ENCODE assay signal across 8 mouse cellular contexts in the genomic region with DNA sequence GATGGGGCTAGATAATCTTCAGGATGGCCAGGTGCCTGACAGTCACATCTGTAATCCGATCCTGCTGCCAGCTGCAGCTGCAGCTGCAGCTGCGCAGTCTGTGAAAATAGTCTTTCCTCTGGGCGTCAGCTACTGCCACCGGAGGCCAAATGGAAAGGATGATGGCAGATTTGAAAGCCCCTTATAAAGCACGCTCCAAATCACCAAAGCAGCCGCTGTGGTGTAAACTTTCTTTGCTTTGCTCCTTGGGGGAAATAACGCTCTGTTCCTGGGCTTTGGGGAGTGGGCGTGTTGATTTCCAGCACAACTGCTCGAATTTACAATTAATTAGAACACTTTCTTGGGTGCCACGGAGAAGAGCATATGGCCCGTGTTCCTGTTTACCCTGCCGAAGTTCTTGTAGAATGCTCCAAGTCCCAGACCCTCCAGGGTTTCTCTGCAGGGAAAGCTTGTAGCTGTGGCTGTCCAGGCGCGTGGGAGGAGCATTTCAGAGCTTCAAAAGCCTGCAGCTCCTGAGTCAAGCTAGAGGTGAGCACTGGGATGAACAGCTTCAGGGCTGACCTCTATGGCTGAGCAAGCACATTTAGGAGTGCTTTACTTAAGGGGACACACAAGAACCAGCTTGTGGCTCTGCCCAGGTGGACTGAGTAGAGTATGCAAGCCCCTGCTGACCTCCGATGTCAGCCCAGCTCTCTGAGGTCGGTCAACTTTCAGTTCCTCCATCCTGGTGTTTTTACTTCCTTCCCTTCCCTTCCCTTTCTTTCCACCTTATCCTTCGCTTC.
DNase-seq lines count a peak whose midpoint lies in the region; ATAC-seq and TF ChIP-seq lines count a peak whose summit lies in the region.

No protein-coding gene starts in this region.

- WGBS in heart, embryonic 14.5 days = 7% methylated on average over 17 of the region's 17 CpGs
- 6% methylated on average over 17 of the region's 17 CpGs for WGBS in embryonic facial prominence, embryonic 11.5 days
- WGBS in hindbrain, embryonic 16.5 days = 8% methylated on average over 17 of the region's 17 CpGs

- no peak for TF ChIP-seq POLR2A in CH12.LX (IDR thresholded peaks at IDR 0.05; ENCODE audit: low read depth, low read length)

- TF ChIP-seq RAD21 in CH12.LX (IDR thresholded peaks at IDR 0.05; ENCODE audit: low read depth, low read length) = no peak

- peak; percentile 77 for TF ChIP-seq EP300 in CH12.LX (IDR thresholded peaks at IDR 0.05; ENCODE audit: low read length)

- ATAC-seq in heart, embryonic 14.5 days (ENCODE audit: insufficient number of reproducible peaks, insufficient read depth, low FRiP score, low read depth) = no peak
- ATAC-seq in embryonic facial prominence, embryonic 11.5 days (replicated peaks; ENCODE audit: insufficient number of reproducible peaks, low FRiP score, low TSS enrichment, low read depth) = peak; percentile 42; the same call in 1 of the 2 replicates
- no peak for ATAC-seq in hindbrain, embryonic 16.5 days
- no peak for ATAC-seq in activated CD4-positive, CD25-positive, alpha-beta regulatory T cell, adult 4 months

- H3K79me2 ChIP-seq in CH12.LX (replicated peaks; ENCODE audit: control insufficient read depth, extremely low read depth, insufficient read depth, poor library complexity, severe bottlenecking) = no peaks in the 10 kb centered on the region

- DNase-seq in heart, postnatal 14 days = no peak
- peak; percentile 64 for DNase-seq in CH12.LX (ENCODE audit: extremely low read depth)
- DNase-seq in embryonic facial prominence, embryonic 11.5 days (ENCODE audit: low spot score) = peak; percentile 65
- DNase-seq in mesoderm, embryonic 11.5 days (ENCODE audit: low read depth, low spot score) = peak; percentile 63
- no peak for DNase-seq in adrenal gland, postnatal 4 days (ENCODE audit: low spot score in 2 of 2)

- no peak overlapping the region for H3K27ac ChIP-seq in heart, embryonic 14.5 days (replicated peaks in 1 of 2; ENCODE audit: control insufficient read depth in 1 of 2, insufficient read depth in 1 of 2, low read depth in 2 of 2, low read length in 2 of 2)
- no peak overlapping the region for H3K27ac ChIP-seq in CH12.LX (ENCODE audit: insufficient read depth, low read depth)
- H3K27ac ChIP-seq in embryonic facial prominence, embryonic 11.5 days (replicated peaks; ENCODE audit: low read depth, low read length) = no peak overlapping the region
- H3K27ac ChIP-seq in hindbrain, embryonic 16.5 days (ENCODE audit: low read depth, low read length) = peak overlapping the region; percentile 17; the same call in 1 of the 2 replicates

- intact Hi-C loops in heart, postnatal 14 days (cut with DNase I) = no loop called here

- no peaks in the 10 kb centered on the region for H3K36me3 ChIP-seq in heart, embryonic 14.5 days (ENCODE audit: control insufficient read depth, insufficient read depth, low read length)
- H3K36me3 ChIP-seq in CH12.LX (replicated peaks in 1 of 2; ENCODE audit: control insufficient read depth in 1 of 2, insufficient read depth in 1 of 2, low read length in 1 of 2) = no peaks in the 10 kb centered on the region
- H3K36me3 ChIP-seq in embryonic facial prominence, embryonic 11.5 days (replicated peaks; ENCODE audit: control insufficient read depth, insufficient read depth, low read depth, low read length) = no peaks in the 10 kb centered on the region
- no peaks in the 10 kb centered on the region for H3K36me3 ChIP-seq in hindbrain, embryonic 16.5 days (ENCODE audit: control insufficient read depth, insufficient read depth, low read length)

- H3K4me2 ChIP-seq in heart, embryonic 14.5 days (ENCODE audit: low read length) = peak overlapping the region; percentile 79
- H3K4me2 ChIP-seq in CH12.LX (ENCODE audit: insufficient read depth, low read depth, poor library complexity, severe bottlenecking) = peak overlapping the region; percentile 57
- H3K4me2 ChIP-seq in embryonic facial prominence, embryonic 11.5 days (ENCODE audit: low read depth, low read length) = peak overlapping the region; percentile 50
- peak overlapping the region; percentile 59 for H3K4me2 ChIP-seq in hindbrain, embryonic 16.5 days (ENCODE audit: low read length)

- H3K4me1 ChIP-seq in heart, embryonic 14.5 days (ENCODE audit: control insufficient read depth in 2 of 2, insufficient read depth in 2 of 2, low read length in 2 of 2) = peaks cover 10 to 16% of the 10 kb centered on the region in 2 experiments
- H3K4me1 ChIP-seq in CH12.LX (ENCODE audit: control insufficient read depth in 1 of 2, insufficient read depth in 2 of 2) = peaks cover 2 to 34% of the 10 kb centered on the region in 2 experiments; a peak in 2 of 4 replicates
- H3K4me1 ChIP-seq in embryonic facial prominence, embryonic 11.5 days (ENCODE audit: control insufficient read depth, insufficient read depth, low read length) = no peaks in the 10 kb centered on the region
- peaks cover 10% of the 10 kb centered on the region for H3K4me1 ChIP-seq in hindbrain, embryonic 16.5 days (ENCODE audit: control insufficient read depth, insufficient read depth, low read depth, low read length)

- in situ Hi-C loops in CH12.LX (cut with MboI; ENCODE audit: low pct_ligation_motif_present, low pct_unique_long_range_greater_than_20kb, low sequenced_read_pairs) = loop anchor here (25.0 kb wide), 2 partner anchors 420 to 595 kb away; no protein-coding TSS in a partner anchor

- no peaks in the 10 kb centered on the region for H3K27me3 ChIP-seq in heart, embryonic 14.5 days (ENCODE audit: control insufficient read depth, insufficient read depth, low read length)
- H3K27me3 ChIP-seq in CH12.LX (replicated peaks) = no peaks in the 10 kb centered on the region
- H3K27me3 ChIP-seq in embryonic facial prominence, embryonic 11.5 days (ENCODE audit: control insufficient read depth, insufficient read depth, low read length) = no peaks in the 10 kb centered on the region
- no peaks in the 10 kb centered on the region; the same call in 1 of the 2 replicates for H3K27me3 ChIP-seq in hindbrain, embryonic 16.5 days (replicated peaks; ENCODE audit: control insufficient read depth, insufficient read depth, low read length)

- H3K4me3 ChIP-seq in heart, embryonic 14.5 days (ENCODE audit: control insufficient read depth in 1 of 2, insufficient read depth in 1 of 2, low read depth in 1 of 2, low read length in 2 of 2) = peak overlapping the region; percentile 22 to 29
- H3K4me3 ChIP-seq in CH12.LX (replicated peaks in 1 of 3; ENCODE audit: low read depth in 2 of 3, low read length in 2 of 3, poor library complexity in 1 of 3) = no peak overlapping the region
- H3K4me3 ChIP-seq in embryonic facial prominence, embryonic 11.5 days (ENCODE audit: low read depth, low read length) = no peak overlapping the region
- H3K4me3 ChIP-seq in hindbrain, embryonic 16.5 days (ENCODE audit: low read length) = peak overlapping the region; percentile 35

- H3K9ac ChIP-seq in heart, embryonic 14.5 days (ENCODE audit: low read length) = peak overlapping the region; percentile 56; the same call in 1 of the 2 replicates
- no peak overlapping the region for H3K9ac ChIP-seq in CH12.LX (ENCODE audit: insufficient read depth, low read depth)
- peak overlapping the region; percentile 1; the same call in 1 of the 2 replicates for H3K9ac ChIP-seq in embryonic facial prominence, embryonic 11.5 days (replicated peaks; ENCODE audit: low read length)
- no peak overlapping the region for H3K9ac ChIP-seq in hindbrain, embryonic 16.5 days (ENCODE audit: low read depth, low read length)

- H3K9me3 ChIP-seq in heart, embryonic 14.5 days (ENCODE audit: control insufficient read depth, low read length) = no peaks in the 10 kb centered on the region
- H3K9me3 ChIP-seq in CH12.LX (replicated peaks; ENCODE audit: low read length) = peaks cover 7% of the 10 kb centered on the region
- H3K9me3 ChIP-seq in embryonic facial prominence, embryonic 11.5 days (replicated peaks; ENCODE audit: control insufficient read depth, low read length) = no peaks in the 10 kb centered on the region
- H3K9me3 ChIP-seq in hindbrain, embryonic 16.5 days (ENCODE audit: control insufficient read depth, low read length) = no peaks in the 10 kb centered on the region

- dilution Hi-C loops in CH12.LX (cut with MboI; ENCODE audit: extremely low pct_ligation_motif_present, extremely low pct_unique_long_range_greater_than_20kb, low sequenced_read_pairs) = no loop called here

- no peak for TF ChIP-seq CTCF in CH12.LX (conservative IDR thresholded peaks at IDR 0.05 in 1 of 2, IDR thresholded peaks at IDR 0.05 in 1 of 2; ENCODE audit: low read depth in 2 of 2, low read length in 2 of 2)

TF ChIP-seq in CH12.LX, 34 proteins besides CTCF, POLR2A, EP300 and RAD21:
- TF ChIP-seq MEF2A (IDR thresholded peaks at IDR 0.05; ENCODE audit: borderline replicate concordance, low read depth, low read length) = peak; percentile 29; the same call in 1 of the 2 replicates
- TF ChIP-seq NRF1 (IDR thresholded peaks at IDR 0.05; ENCODE audit: low read depth, low read length) = peak; percentile 61
- TF ChIP-seq IRF4 (IDR thresholded peaks at IDR 0.05; ENCODE audit: low read depth, low read length) = peak; percentile 69; the same call in 1 of the 2 replicates
- peak; percentile 64 for TF ChIP-seq ETS1 (conservative IDR thresholded peaks at IDR 0.05; ENCODE audit: low read depth, low read length)
- TF ChIP-seq UBTF (IDR thresholded peaks at IDR 0.05; ENCODE audit: low read depth, low read length) = no peak
- TF ChIP-seq CHD2 (IDR thresholded peaks at IDR 0.05; ENCODE audit: low read length) = no peak
- TF ChIP-seq MAZ (IDR thresholded peaks at IDR 0.05; ENCODE audit: low read depth, low read length) = no peak
- TF ChIP-seq TCF12 (IDR thresholded peaks at IDR 0.05; ENCODE audit: low read depth, low read length) = peak; percentile 98
- TF ChIP-seq ZNF384 (IDR thresholded peaks at IDR 0.05; ENCODE audit: low read depth, low read length) = no peak

Comparison
In these comparisons a context has a peak if more than half of its experiments do, and no peak if none do; other contexts are left out.
1. H3K4me3 ChIP-seq: peak in heart, embryonic 14.5 days (2 of 2) and hindbrain, embryonic 16.5 days (single experiment); none in CH12.LX (0 of 3) and embryonic facial prominence, embryonic 11.5 days (single experiment).
2. H3K9ac ChIP-seq: peak in heart, embryonic 14.5 days (single experiment) and embryonic facial prominence, embryonic 11.5 days (single experiment); none in CH12.LX (single experiment) and hindbrain, embryonic 16.5 days (single experiment).
3. DNase-seq: peak in CH12.LX (single experiment), embryonic facial prominence, embryonic 11.5 days (single experiment) and mesoderm, embryonic 11.5 days (single experiment); none in heart, postnatal 14 days (0 of 2) and adrenal gland, postnatal 4 days (0 of 2).
4. Peak in every context shown above with its lines, with median percentiles within 50 percentile points of each other: H3K4me2 ChIP-seq.